Mouse (Mus musculus) C2C12 (cell line): ENCODE measurements around the gene Def6.

ENCODE experiments used
- CTCF ChIP-seq: IDR thresholded peaks from one replicate; pipeline ENCODE4 v1.5.1; 2011; ENCODE audit not compliant: control insufficient read depth, insufficient read depth, insufficient read length
- MYOG ChIP-seq: IDR thresholded peaks from one replicate; pipeline ENCODE4 v1.6.1; 2011; ENCODE audit not compliant: control insufficient read depth, insufficient read length; ENCODE audit errors: extremely low read depth
- USF1 ChIP-seq: IDR thresholded peaks from one replicate; pipeline ENCODE4 v1.6.1; 2011; ENCODE audit warnings: low read depth, mild to moderate bottlenecking, control low read depth, moderate library complexity

- TF ChIP-seq USF1 (no peak), MYOG (no peak), CTCF (no peak)
Observed at GRCm38 (mm10) chr17:28161310-28161881, 46.2 kb upstream of the Def6 start.
